Mouse (Mus musculus) hindbrain, embryonic 11.5 days (tissue): Measurements from ENCODE around the gene D10Jhu81e. TPM values are rescaled to one million over a fixed set of nuclear protein-coding genes. Genes with fewer than 3 reads are reported as not detected.

Source experiments
- ATAC-seq: fragments of 200-750 bp; cut with Nextera tagmentation; 2 replicates; pipeline ENCODE4 v1.8.0; 2017; ENCODE audit warnings: mild to moderate bottlenecking, moderate TSS enrichment, moderate library complexity; ENCODE audit not compliant: low FRiP score
- DNase-seq: peaks from one replicate; pipeline ENCODE4 v3.0.0-alpha.2; 2015; ENCODE audit warnings: low spot score
- H3K27ac ChIP-seq: fragments of 300-500 bp; sonication (generic); 2 replicates; pipeline ENCODE4 v1.5.1; 2014; ENCODE audit warnings: mild to moderate bottlenecking, low read depth, low read length
- H3K27me3 ChIP-seq: fragments of 300-500 bp; sonication (generic); 2 replicates; pipeline ENCODE4 v1.6.1; 2014; ENCODE audit warnings: mild to moderate bottlenecking, low read length, moderate library complexity, mixed read lengths; ENCODE audit not compliant: control insufficient read depth, insufficient read depth
- H3K36me3 ChIP-seq: fragments of 300-500 bp; sonication (generic); 2 replicates; pipeline ENCODE4 v1.6.1; 2014; ENCODE audit warnings: mild to moderate bottlenecking, low read length, moderate library complexity, mixed read lengths; ENCODE audit not compliant: control insufficient read depth, insufficient read depth
- H3K4me1 ChIP-seq: fragments of 300-500 bp; sonication (generic); replicated peaks from 2 replicates; pipeline ENCODE4 v1.6.1; 2014; ENCODE audit warnings: low read length, mixed read lengths; ENCODE audit not compliant: control insufficient read depth, insufficient read depth
- H3K4me2 ChIP-seq: fragments of 300-500 bp; sonication (generic); replicated peaks from 2 replicates; pipeline ENCODE4 v1.6.1; 2014; ENCODE audit warnings: mild to moderate bottlenecking, low read depth, low read length
- H3K4me3 ChIP-seq: fragments of 300-500 bp; sonication (generic); 2 replicates; pipeline ENCODE4 v1.5.1; 2014; ENCODE audit warnings: low read depth, low read length
- H3K9ac ChIP-seq: fragments of 300-500 bp; sonication (generic); 2 replicates; pipeline ENCODE4 v1.6.1; 2014; ENCODE audit warnings: low read depth, low read length
- H3K9me3 ChIP-seq: fragments of 300-500 bp; sonication (generic); 2 replicates; pipeline ENCODE4 v1.6.1; 2016; ENCODE audit warnings: low read length; ENCODE audit not compliant: control insufficient read depth
- WGBS: fragments of 180-500 bp; shearing (Covaris S2); extraction: QIAGEN DNeasy Blood & Tissue Kit; methylation state at CpG from one replicate; pipeline ENCODE4 v1.1.7; 2014; 5-methylcytosine and 5-hydroxymethylcytosine counted together
- polyA plus RNA-seq: library from polyadenylated mRNA; unstranded; fragments of >200 nt; fragmentation: Nextera tagmentation; extraction: Ambion mirVana; gene quantifications from 2 replicates; pipeline ENCODE4 v1.2.1, GENCODE M21; 2014

The D10Jhu81e gene
- polyA plus RNA-seq, 1 experiment from 2014 or later: 13.6 TPM

DNA sequence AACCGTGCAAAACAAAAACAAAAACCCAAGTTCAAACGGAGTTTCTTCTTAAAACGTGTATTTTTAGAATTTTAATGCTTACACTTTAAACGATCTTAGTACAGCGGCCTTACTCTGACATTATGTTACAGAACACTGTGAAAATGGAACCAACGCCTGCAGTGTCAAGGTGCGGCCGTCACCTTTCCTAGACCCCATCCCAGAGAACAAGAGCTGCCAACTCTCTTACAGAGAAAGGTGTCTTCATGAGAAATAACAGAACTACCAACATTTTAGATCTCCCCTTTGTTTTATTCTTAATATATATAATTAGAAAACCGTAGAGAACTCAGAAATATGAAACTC lies 15.8 kb upstream of the D10Jhu81e start:
- DNase-seq: no peak
- Histone ChIP-seq H3K4me1 (peaks cover 3% of the 10 kb centered on the region; the same call in 1 of the 2 replicates), H3K4me2 (peak overlapping the region; percentile 68), H3K27me3 (no peaks in the 10 kb centered on the region), H3K36me3 (peaks cover 2% of the 10 kb centered on the region; the same call in 1 of the 2 replicates), H3K9me3 (no peaks in the 10 kb centered on the region), H3K9ac (no peak overlapping the region), H3K27ac (peak overlapping the region; percentile 53; the same call in 1 of the 2 replicates), H3K4me3 (peak overlapping the region; percentile 77; the same call in 1 of the 2 replicates)
- WGBS: 27% methylated on average over 9 of the region's 9 CpGs
- ATAC-seq: peak; percentile 51

DNA sequence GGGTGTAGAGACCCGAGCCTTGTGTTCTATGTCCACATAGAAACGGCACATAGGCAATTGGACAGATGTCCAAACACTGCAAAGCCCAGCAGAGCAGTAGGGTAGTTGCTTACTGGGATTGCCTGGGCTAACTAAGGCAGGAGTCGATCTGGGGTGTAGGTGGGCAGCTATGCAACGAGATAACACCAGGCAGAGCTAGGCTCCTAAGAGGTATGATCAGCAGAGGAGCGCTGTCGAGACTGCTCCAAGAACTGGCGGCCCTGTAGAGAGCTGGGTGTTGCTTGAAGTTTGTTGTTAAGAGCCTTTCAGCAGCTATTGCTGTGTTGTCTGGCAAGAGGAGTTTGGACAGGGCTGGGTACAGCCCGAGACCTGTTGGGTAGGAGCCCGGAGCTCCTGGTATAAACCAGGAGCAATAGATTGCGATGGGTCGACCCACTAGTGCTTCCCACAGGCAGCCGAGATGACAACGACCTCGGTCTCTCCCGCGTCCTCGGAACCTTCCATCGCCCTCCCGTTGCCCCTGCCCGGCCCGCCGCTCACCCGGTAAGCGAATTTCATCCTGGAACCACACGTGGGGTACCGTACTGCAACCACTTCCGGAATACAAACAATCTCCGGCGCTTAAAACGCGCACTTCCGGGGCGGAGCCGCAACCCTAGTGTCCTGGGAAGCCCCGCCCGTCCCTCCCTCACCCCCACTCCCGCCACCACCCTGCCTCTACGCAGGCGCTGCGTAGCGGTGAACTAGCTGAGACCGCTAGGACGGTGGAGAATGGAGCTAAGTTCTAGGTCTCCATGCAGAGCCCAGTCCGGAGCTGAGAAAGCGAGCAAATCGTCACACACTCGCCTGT lies 15.2 kb upstream of the D10Jhu81e start, which contains the start of gene Pwp2:
TSS of gene Pwp2 (minus strand) at position 619 of the 850 bp plus-strand sequence.
- peak; percentile 95 for ATAC-seq
- Histone ChIP-seq H3K27me3 (no peaks in the 10 kb centered on the region), H3K9ac (peak within 1 kb of the TSS; percentile 46; the same call in 1 of the 2 replicates), H3K36me3 (peaks cover 2% of the 10 kb centered on the region; the same call in 1 of the 2 replicates), H3K4me3 (peak within 1 kb of the TSS; percentile 77), H3K9me3 (no peaks in the 10 kb centered on the region), H3K4me1 (peaks cover 3% of the 10 kb centered on the region; the same call in 1 of the 2 replicates), H3K27ac (peak within 1 kb of the TSS; percentile 53; the same call in 1 of the 2 replicates), H3K4me2 (peak within 1 kb of the TSS; percentile 68)
- peak; percentile 97 for DNase-seq
- WGBS: 3% methylated on average over 46 of the region's 47 CpGs

DNA sequence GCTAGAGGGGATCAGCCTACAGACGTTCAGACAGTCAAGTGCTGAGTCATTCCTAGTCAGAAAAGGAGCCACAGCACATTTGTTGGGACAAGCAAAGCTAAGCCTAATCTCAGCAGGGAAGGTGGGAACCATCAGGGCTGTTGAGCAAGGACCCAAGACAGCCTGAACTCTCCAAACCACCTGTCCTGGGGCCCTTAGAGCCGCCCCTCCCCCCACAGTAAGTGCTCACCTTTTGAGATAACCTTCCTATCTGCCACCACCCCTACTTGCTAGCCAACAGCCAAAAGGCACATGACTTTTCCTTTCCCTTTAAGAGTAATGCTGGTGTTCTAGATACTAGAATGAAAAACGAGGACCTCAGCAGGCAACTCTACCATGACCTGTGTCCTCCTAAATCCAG lies 14.0 kb upstream of the D10Jhu81e start:
- Histone ChIP-seq H3K9me3 (no peaks in the 10 kb centered on the region), H3K4me1 (peaks cover 3% of the 10 kb centered on the region; the same call in 1 of the 2 replicates), H3K4me3 (no peak overlapping the region), H3K36me3 (peaks cover 5% of the 10 kb centered on the region; the same call in 1 of the 2 replicates), H3K9ac (no peak overlapping the region), H3K27me3 (no peaks in the 10 kb centered on the region), H3K4me2 (no peak overlapping the region), H3K27ac (no peak overlapping the region)
- no peak for ATAC-seq
- WGBS: 78% methylated on average over 3 of the region's 3 CpGs
- no peak for DNase-seq

DNA sequence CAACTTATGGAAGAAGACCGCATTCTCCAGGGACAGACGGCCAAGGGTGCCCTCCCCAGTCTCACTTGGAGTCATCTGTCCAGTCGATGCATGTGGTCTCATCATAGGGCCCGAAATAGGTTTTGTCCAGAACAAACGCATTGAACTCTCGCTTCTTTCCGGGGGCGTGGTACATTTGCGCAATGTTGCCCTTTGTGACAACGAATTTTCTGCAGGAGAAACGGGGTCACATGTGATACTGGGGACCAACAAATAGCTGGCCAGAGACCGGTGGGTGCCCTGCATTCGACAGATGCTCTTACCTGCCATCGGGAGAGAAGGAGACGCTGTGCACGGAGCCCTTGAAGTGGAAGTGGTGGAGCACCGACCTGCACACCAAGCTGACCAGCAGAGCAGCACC lies 12.7 kb upstream of the D10Jhu81e start:
- H3K27ac ChIP-seq: no peak overlapping the region
- H3K4me1 ChIP-seq: peaks cover 3% of the 10 kb centered on the region; the same call in 1 of the 2 replicates
- no peak overlapping the region for H3K9ac ChIP-seq
- H3K27me3 ChIP-seq: no peaks in the 10 kb centered on the region
- no peak for ATAC-seq
- H3K36me3 ChIP-seq: peaks cover 5% of the 10 kb centered on the region; the same call in 1 of the 2 replicates
- WGBS: 95% methylated on average over 17 of the region's 17 CpGs
- H3K9me3 ChIP-seq: no peaks in the 10 kb centered on the region
- no peak overlapping the region for H3K4me2 ChIP-seq
- DNase-seq: no peak
- H3K4me3 ChIP-seq: no peak overlapping the region

DNA sequence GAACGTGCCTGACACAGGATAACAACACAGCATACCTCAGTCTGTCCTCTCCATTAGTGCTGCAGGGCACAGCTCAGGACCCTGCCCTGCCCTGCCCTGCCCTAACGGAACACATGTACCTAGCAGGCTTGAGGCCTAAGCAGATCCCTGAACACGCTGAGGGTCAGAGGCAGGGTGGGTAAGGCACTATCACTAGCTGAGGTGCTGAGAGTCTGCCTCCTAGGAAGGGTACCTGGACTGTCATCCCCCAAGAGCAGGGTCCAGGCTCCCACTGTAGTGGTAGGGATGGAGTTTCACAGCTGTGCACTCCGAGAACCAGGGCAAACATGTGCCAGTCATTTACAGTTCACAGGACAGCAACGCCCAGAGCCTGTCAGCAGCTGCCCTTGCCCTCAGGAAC lies 4.9 kb upstream of the D10Jhu81e start:
- no peak overlapping the region for H3K4me3 ChIP-seq
- H3K4me2 ChIP-seq: no peak overlapping the region
- H3K4me1 ChIP-seq: no peaks in the 10 kb centered on the region
- no peak for ATAC-seq
- H3K36me3 ChIP-seq: peaks cover 4% of the 10 kb centered on the region; the same call in 1 of the 2 replicates
- H3K27ac ChIP-seq: no peak overlapping the region
- no peak overlapping the region for H3K9ac ChIP-seq
- H3K27me3 ChIP-seq: no peaks in the 10 kb centered on the region
- DNase-seq: no peak
- WGBS: 92% methylated on average over 5 of the region's 5 CpGs
- H3K9me3 ChIP-seq: no peaks in the 10 kb centered on the region

DNA sequence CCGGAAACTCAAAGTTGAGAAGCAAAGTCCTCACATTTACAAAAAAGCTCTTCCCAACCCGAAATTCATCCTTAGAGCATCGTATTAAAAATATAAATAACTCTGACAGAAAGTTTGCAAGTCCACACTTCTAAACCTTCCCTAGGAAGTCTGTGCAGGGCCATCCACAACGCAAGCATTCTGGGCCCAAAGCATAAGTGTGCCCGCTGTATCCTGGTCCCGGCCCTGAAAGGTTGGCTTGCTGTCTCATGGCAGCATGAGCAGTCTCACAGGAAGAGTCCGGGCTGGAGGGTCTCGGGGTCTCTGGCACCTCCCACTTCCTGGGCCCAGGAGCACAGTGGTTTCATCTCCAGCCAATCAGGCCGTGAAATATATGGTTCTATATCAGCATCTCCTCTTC lies 2.0 kb upstream of the D10Jhu81e start:
- Histone ChIP-seq H3K4me1 (0 out of 2 replicates have a peak, but pooled peaks cover 3% of the 10 kb centered on the region), H3K4me2 (no peak overlapping the region), H3K9me3 (no peaks in the 10 kb centered on the region), H3K27ac (no peak overlapping the region), H3K36me3 (0 out of 2 replicates have a peak, but pooled peaks cover 3% of the 10 kb centered on the region), H3K4me3 (no peak overlapping the region), H3K27me3 (no peaks in the 10 kb centered on the region), H3K9ac (no peak overlapping the region)
- DNase-seq (no peak), ATAC-seq (no peak)
- 96% methylated on average over 9 of the region's 9 CpGs for WGBS

DNA sequence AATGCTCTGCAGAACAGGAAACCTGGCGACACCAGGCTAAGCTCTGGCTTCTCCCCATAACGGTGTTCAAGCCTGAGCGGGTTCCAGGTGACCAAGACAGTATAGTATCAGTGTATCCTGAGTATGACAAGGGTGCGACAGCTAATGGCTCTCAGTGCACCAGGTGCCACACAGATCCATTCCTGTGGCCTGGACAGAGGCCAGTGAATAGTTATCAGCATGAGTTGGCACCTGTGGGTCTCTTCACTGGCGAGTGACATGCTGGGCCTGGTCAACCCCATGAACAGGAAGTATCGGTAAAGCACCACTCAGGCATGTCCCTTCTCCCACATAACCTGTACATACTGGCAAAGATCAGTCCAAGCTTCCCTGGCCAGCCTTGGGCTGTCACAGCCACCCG lies 1.5 kb upstream of the D10Jhu81e start:
- H3K27ac ChIP-seq: no peak overlapping the region
- H3K9ac ChIP-seq: no peak overlapping the region
- no peaks in the 10 kb centered on the region for H3K9me3 ChIP-seq
- H3K4me1 ChIP-seq: 0 out of 2 replicates have a peak, but pooled peaks cover 3% of the 10 kb centered on the region
- 0 out of 2 replicates have a peak, but pooled peaks cover 3% of the 10 kb centered on the region for H3K36me3 ChIP-seq
- DNase-seq (no peak), ATAC-seq (no peak)
- H3K27me3 ChIP-seq: no peaks in the 10 kb centered on the region
- H3K4me3 ChIP-seq: no peak overlapping the region
- WGBS: 98% methylated on average over 7 of the region's 7 CpGs
- H3K4me2 ChIP-seq: no peak overlapping the region

DNA sequence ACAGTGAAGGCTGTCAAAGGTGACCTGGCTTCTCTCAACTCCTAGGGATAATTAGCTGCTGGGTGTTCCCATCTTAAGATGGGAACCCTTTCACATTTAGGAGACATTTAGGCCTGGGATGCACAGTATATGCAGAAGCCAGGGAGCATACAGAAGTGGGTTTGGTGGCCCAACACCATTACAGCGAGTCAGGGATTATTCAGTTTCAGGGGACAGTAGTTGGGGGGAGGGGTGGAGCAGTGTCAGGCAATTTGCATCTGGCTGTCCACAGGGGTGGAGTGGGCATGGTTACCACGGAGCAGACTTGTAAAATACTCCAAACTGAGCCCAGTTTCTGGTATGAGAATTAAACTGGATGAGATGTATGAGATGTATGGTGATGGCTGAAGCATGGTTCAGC lies 863 bp upstream of the D10Jhu81e start:
- Histone ChIP-seq H3K36me3 (0 out of 2 replicates have a peak, but pooled peaks cover 3% of the 10 kb centered on the region), H3K27ac (no peak overlapping the region), H3K4me2 (no peak overlapping the region), H3K4me3 (no peak overlapping the region), H3K4me1 (0 out of 2 replicates have a peak, but pooled peaks cover 3% of the 10 kb centered on the region), H3K27me3 (no peaks in the 10 kb centered on the region), H3K9ac (no peak overlapping the region), H3K9me3 (no peaks in the 10 kb centered on the region)
- no peak for DNase-seq
- WGBS: 70% methylated on average over 2 of the region's 2 CpGs
- 0 out of 2 replicates have a peak, but pooled peaks have one; percentile 0 for ATAC-seq
